Mouse (Mus musculus): ENCODE results near the gene Ccdc130.

GRCm38 (mm10) chr8:84211881-84212563 lies 58.2 kb downstream of the Ccdc130 start:
- TF ChIP-seq CTCF (IDR thresholded peaks at IDR 0.05; ENCODE audit: control insufficient read depth, insufficient read depth, low read length) (no peak), POLR2A (IDR thresholded peaks at IDR 0.05; ENCODE audit: borderline replicate concordance, control insufficient read depth, low read depth, low read length) (no peak)

Data from bone marrow, adult 2 months (tissue).